Mouse (Mus musculus) urinary bladder, postnatal 4 days (tissue): ENCODE measurements at regions not wholly inside any gene's neighbourhood (a gene's known extent, or its start where the extent isn't known, plus 50 kb on each side); places are given as distances from the start of the nearest gene placed in this dataset.

Experiments used
- DNase-seq, 2 experiments: peaks; one replicate each; pipeline ENCODE4 v3.0.0; 2021 to 2022; ENCODE audit warnings: low spot score in 2 of 2

DNA sequence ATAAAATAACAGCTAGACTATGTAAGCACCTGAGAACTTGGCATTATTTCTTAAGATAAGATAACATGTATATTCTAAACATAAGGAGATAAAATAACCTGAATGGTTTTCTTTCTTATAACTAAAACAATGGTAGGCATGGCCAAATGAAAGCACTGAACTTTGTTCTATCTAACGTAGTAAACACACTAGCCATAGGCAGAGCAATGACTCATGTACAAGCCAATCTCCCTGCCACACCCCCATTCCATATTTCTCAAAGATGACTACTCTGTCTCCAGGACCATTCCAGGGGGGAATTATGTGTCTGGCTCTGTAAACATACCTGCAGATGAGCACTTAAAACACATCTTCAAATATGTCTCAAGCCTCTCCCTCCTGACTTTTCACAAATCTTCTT lies 80.6 kb upstream of the Slc7a11 start:
- no peak for DNase-seq

DNA sequence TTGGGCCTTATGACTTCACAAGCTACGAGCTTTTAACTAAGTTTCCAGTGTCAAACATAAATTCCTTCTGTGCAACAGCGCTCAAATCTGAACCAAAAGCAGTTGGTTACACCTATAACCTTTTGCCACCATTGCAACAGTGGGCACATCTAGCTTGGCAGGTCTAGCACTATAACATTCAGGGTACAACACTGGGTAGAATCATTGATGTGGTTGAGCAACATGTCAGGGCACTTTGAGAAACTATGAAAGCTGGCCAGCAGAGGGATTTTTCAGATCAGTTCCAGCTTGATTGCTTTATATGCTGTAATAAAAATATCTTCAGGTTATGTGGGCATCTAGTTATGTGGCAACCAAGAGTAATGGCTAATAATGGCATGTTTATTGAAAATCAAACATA lies 63.8 kb upstream of the Slc7a11 start:
- DNase-seq, result no peak
